Mouse (Mus musculus): ENCODE data around the gene Rad51c. TPM values are rescaled to one million over a fixed set of nuclear protein-coding genes. Genes with fewer than 3 reads are reported as not detected.
"Not testable (repeated sequence)": the region's sequence is repeated elsewhere in the genome, so short reads cannot be mapped to it uniquely, and the experiment has no call there.

The Rad51c gene
- polyA plus RNA-seq, 1 experiment from 2014 or later = 8.4 TPM

- ATAC-seq (ENCODE audit: low read depth) = no peak
- Histone ChIP-seq H3K4me3 (ENCODE audit: low read length) (no peak overlapping the region), H3K9ac (ENCODE audit: low read length) (no peak overlapping the region), H3K27me3 (ENCODE audit: control insufficient read depth, insufficient read depth, low read depth, low read length) (no peaks in the 10 kb centered on the region), H3K27ac (ENCODE audit: low read length) (no peak overlapping the region), H3K36me3 (ENCODE audit: control insufficient read depth, insufficient read depth, low read length) (no peaks in the 10 kb centered on the region), H3K4me1 (replicated peaks; ENCODE audit: control insufficient read depth, insufficient read depth, low read length) (peaks cover 6% of the 10 kb centered on the region; the same call in 1 of the 2 replicates), H3K4me2 (ENCODE audit: low read depth, low read length) (no peak overlapping the region), H3K9me3 (ENCODE audit: control insufficient read depth, low read length) (no peaks in the 10 kb centered on the region)
- 81% methylated on average over 3 of the region's 3 CpGs for WGBS
Observed at GRCm38 (mm10) chr11:87446159-87446558, 41.4 kb upstream of the Rad51c start.

- not testable (repeated sequence) for ATAC-seq (ENCODE audit: low read depth); H3K4me2 ChIP-seq (ENCODE audit: low read depth, low read length); H3K36me3 ChIP-seq (ENCODE audit: control insufficient read depth, insufficient read depth, low read length); H3K9ac ChIP-seq (ENCODE audit: low read length); H3K4me1 ChIP-seq (replicated peaks; ENCODE audit: control insufficient read depth, insufficient read depth, low read length); H3K27ac ChIP-seq (ENCODE audit: low read length); H3K9me3 ChIP-seq (ENCODE audit: control insufficient read depth, low read length); H3K27me3 ChIP-seq (ENCODE audit: control insufficient read depth, insufficient read depth, low read depth, low read length); H3K4me3 ChIP-seq (ENCODE audit: low read length)
- WGBS = 92% methylated on average over 2 of the region's 4 CpGs
Observed at GRCm38 (mm10) chr11:87445593-87445992, 40.8 kb upstream of the Rad51c start.

DNA sequence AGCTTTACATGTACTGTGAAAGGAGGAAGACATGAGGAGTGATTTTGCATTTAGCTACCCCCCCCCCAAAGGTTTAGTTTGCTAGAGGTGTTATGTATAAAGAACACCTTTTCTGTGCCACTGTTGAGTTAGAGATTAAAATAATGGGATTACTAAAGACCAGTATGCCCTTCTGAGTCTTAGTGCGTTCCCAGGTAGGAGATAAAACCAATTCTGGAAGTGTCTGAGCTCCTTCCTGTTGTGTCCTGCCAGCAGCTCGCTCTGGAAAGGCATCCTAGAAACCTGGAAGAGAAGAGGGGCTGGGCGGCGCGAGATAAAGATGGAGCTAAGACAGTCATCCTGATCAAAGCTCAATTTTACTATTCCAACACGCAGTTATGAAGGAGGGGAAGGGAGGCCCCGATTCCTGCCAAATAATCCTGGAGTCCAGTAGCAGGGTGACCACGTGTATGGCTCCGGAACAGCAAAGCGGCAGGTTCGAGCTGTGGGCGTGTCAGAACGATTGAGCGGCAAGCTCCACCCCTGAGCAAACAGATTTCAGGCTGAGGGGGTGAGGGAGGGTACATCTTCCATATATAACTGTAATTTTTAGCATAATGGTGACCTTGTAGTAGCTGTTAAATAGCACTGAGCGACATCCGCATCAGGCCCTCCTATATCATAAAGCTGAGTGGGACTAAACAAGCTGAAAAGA, 40.1 kb upstream of the Rad51c start:
- no peak for ATAC-seq (ENCODE audit: low read depth)
- H3K36me3 ChIP-seq (ENCODE audit: control insufficient read depth, insufficient read depth, low read length) = no peaks in the 10 kb centered on the region
- H3K4me2 ChIP-seq (ENCODE audit: low read depth, low read length) = no peak overlapping the region
- no peak overlapping the region for H3K27ac ChIP-seq (ENCODE audit: low read length)
- H3K9me3 ChIP-seq (ENCODE audit: control insufficient read depth, low read length) = no peaks in the 10 kb centered on the region
- WGBS = 4% methylated on average over 16 of the region's 16 CpGs
- no peak overlapping the region for H3K9ac ChIP-seq (ENCODE audit: low read length)
- peaks cover 6% of the 10 kb centered on the region; the same call in 1 of the 2 replicates for H3K4me1 ChIP-seq (replicated peaks; ENCODE audit: control insufficient read depth, insufficient read depth, low read length)
- no peak overlapping the region for H3K4me3 ChIP-seq (ENCODE audit: low read length)
- H3K27me3 ChIP-seq (ENCODE audit: control insufficient read depth, insufficient read depth, low read depth, low read length) = no peaks in the 10 kb centered on the region

DNA sequence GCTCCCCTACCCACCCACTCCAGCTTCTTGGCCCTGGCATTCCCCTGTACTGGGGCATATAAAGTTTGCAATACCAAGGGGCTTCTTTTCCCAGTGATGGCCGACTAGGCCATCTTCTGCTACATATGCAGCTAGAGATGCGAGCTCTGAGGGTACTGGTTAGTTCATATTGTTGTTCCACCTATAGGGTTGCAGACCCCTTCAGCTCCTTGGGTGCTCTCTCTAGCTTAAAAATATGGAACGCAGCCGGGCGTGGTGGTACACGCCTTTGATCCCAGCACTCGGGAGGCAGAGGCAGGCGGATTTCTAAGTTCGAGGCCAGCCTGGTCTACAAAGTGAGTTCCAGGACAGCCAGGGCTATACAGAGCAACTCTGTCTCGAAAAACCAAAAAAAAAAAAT, 39.3 kb upstream of the Rad51c start:
- H3K9ac ChIP-seq (ENCODE audit: low read length); H3K4me2 ChIP-seq (ENCODE audit: low read depth, low read length); ATAC-seq (ENCODE audit: low read depth); H3K9me3 ChIP-seq (ENCODE audit: control insufficient read depth, low read length); H3K27me3 ChIP-seq (ENCODE audit: control insufficient read depth, insufficient read depth, low read depth, low read length); H3K4me3 ChIP-seq (ENCODE audit: low read length); H3K4me1 ChIP-seq (replicated peaks; ENCODE audit: control insufficient read depth, insufficient read depth, low read length); H3K27ac ChIP-seq (ENCODE audit: low read length); H3K36me3 ChIP-seq (ENCODE audit: control insufficient read depth, insufficient read depth, low read length): not testable (repeated sequence)
- whole genome bisulfite sequencing = 55% methylated on average over 10 of the region's 10 CpGs

- no peaks in the 10 kb centered on the region for H3K27me3 ChIP-seq (ENCODE audit: control insufficient read depth, insufficient read depth, low read depth, low read length)
- WGBS = 0% methylated on average over 5 of the region's 5 CpGs
- H3K27ac ChIP-seq (ENCODE audit: low read length) = peak overlapping the region; percentile 73
- peaks cover 3% of the 10 kb centered on the region; the same call in 1 of the 2 replicates for H3K4me1 ChIP-seq (replicated peaks; ENCODE audit: control insufficient read depth, insufficient read depth, low read length)
- no peak overlapping the region for H3K4me3 ChIP-seq (ENCODE audit: low read length)
- no peaks in the 10 kb centered on the region for H3K9me3 ChIP-seq (ENCODE audit: control insufficient read depth, low read length)
- no peaks in the 10 kb centered on the region for H3K36me3 ChIP-seq (ENCODE audit: control insufficient read depth, insufficient read depth, low read length)
- no peak overlapping the region for H3K4me2 ChIP-seq (ENCODE audit: low read depth, low read length)
- no peak overlapping the region for H3K9ac ChIP-seq (ENCODE audit: low read length)
- ATAC-seq (ENCODE audit: low read depth) = no peak
Observed at GRCm38 (mm10) chr11:87443373-87443883, 38.7 kb upstream of the Rad51c start.

- H3K27ac ChIP-seq (ENCODE audit: low read length) = peak overlapping the region; percentile 41; the same call in 1 of the 2 replicates
- H3K9ac ChIP-seq (ENCODE audit: low read length) = peak overlapping the region; percentile 64; the same call in 1 of the 2 replicates
Observed at GRCm38 (mm10) chr11:87442643-87443372, 38.1 kb upstream of the Rad51c start.

DNA sequence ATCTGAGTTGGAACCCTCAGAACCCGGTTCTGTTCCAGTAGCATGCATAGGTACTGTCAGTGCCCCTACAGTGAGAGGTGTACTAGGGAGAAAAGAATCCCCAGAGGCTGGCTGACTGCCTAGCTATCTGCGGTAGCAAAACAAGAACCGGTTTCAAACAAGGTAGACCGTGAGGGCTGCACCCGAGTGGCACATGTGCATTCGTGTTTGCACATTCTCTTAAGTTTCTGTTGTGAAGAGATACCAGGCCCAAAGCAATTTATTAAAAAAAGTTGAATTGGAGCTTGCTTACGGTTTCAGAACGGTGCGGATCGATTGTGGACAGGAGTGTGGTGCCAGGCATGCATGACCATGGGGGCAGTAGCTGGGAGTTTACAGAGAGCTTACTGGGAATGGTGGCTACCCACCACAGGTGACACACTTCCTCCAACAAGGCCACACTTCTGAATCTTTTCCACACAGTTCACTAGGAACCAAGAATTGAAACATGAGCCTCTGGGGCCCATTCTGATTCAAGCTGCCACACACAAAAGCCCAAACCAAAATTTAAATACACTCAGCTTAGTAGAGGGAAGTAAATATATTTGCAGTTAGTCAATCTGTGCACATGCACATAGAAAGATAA, 35.2 kb upstream of the Rad51c start:
- Histone ChIP-seq H3K9ac (ENCODE audit: low read length) (no peak overlapping the region), H3K4me3 (ENCODE audit: low read length) (no peak overlapping the region), H3K9me3 (ENCODE audit: control insufficient read depth, low read length) (no peaks in the 10 kb centered on the region), H3K27me3 (ENCODE audit: control insufficient read depth, insufficient read depth, low read depth, low read length) (no peaks in the 10 kb centered on the region), H3K36me3 (ENCODE audit: control insufficient read depth, insufficient read depth, low read length) (no peaks in the 10 kb centered on the region), H3K4me2 (ENCODE audit: low read depth, low read length) (no peak overlapping the region), H3K27ac (ENCODE audit: low read length) (no peak overlapping the region), H3K4me1 (replicated peaks; ENCODE audit: control insufficient read depth, insufficient read depth, low read length) (peaks cover 3% of the 10 kb centered on the region; the same call in 1 of the 2 replicates)
- WGBS = 69% methylated on average over 10 of the region's 10 CpGs
- ATAC-seq (ENCODE audit: low read depth) = no peak

More at GRCm38 (mm10) chr11:87442643-87443372, 38.1 kb upstream of the Rad51c start:
- ATAC-seq (ENCODE audit: low read depth) = peak; percentile 98
- Histone ChIP-seq H3K4me3 (ENCODE audit: low read length) (peak overlapping the region; percentile 42), H3K4me2 (ENCODE audit: low read depth, low read length) (peak overlapping the region; percentile 70)
- not testable (repeated sequence) for H3K9me3 ChIP-seq (ENCODE audit: control insufficient read depth, low read length); H3K36me3 ChIP-seq (ENCODE audit: control insufficient read depth, insufficient read depth, low read length); H3K4me1 ChIP-seq (replicated peaks; ENCODE audit: control insufficient read depth, insufficient read depth, low read length); H3K27me3 ChIP-seq (ENCODE audit: control insufficient read depth, insufficient read depth, low read depth, low read length)
- WGBS = 2% methylated on average over 29 of the region's 62 CpGs

DNA sequence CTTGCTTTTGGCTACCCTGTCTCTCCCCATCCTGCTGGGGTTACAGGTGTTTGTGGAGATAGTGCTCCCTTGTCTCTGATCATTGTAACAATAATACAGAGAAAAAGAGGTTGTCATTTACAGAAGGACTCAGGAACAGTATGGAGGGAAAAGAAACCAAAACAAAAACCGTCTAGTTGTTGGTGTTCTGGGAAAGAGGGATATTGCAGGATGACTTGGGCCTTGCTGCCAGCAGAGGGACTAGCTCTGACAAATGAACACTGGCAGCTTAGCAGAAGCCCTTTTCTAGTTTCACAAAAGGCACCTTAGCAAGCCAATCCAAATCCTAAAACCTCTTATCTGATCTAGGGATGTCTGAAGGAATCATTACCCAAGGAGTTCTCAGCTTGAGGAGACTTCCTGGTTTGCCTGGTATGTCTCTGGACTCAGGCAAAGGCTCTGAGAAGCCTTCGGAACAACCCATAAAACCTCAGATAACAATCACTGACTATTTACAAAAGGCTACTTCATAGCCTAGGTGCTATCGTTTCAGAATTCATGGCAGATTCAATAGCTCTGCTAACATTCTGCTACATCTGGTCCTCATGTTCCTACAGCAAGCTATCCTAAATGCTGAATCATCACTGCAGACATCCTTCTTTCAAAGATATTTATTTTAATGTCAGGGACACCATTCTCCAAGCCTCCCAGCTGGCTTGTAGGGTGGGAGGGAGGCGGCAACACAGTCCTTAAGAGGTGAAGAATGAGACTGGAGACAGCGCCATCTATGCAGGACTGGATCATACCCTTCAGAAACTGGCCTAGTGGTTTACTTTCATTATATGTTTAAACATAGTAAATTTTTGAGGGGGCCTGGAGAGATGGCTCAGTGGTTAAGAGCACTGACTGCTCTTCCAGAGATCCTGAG, 31.8 kb upstream of the Rad51c start:
- no peaks in the 10 kb centered on the region for H3K9me3 ChIP-seq (ENCODE audit: control insufficient read depth, low read length)
- no peaks in the 10 kb centered on the region for H3K36me3 ChIP-seq (ENCODE audit: control insufficient read depth, insufficient read depth, low read length)
- H3K4me3 ChIP-seq (ENCODE audit: low read length) = no peak overlapping the region
- H3K4me1 ChIP-seq (replicated peaks; ENCODE audit: control insufficient read depth, insufficient read depth, low read length) = no peaks in the 10 kb centered on the region
- no peak overlapping the region for H3K9ac ChIP-seq (ENCODE audit: low read length)
- no peaks in the 10 kb centered on the region for H3K27me3 ChIP-seq (ENCODE audit: control insufficient read depth, insufficient read depth, low read depth, low read length)
- no peak overlapping the region for H3K4me2 ChIP-seq (ENCODE audit: low read depth, low read length)
- ATAC-seq (ENCODE audit: low read depth) = no peak
- 26% methylated on average over 5 of the region's 5 CpGs for WGBS
- no peak overlapping the region for H3K27ac ChIP-seq (ENCODE audit: low read length)
